Mouse (Mus musculus): ENCODE data around the gene Tns1.

GRCm38 (mm10) chr1:73955259-73955842, 168.9 kb downstream of the Tns1 start:
- TF ChIP-seq CTCF (conservative IDR thresholded peaks at IDR 0.05; ENCODE audit: low read length), result no peak
- no peak for TF ChIP-seq NANOG (IDR thresholded peaks at IDR 0.05; ENCODE audit: borderline replicate concordance, low read length)

All from E14TG2a.4 (cell line).